Mouse (Mus musculus) midbrain, embryonic 11.5 days (tissue): Measurements from ENCODE around the gene Gcnt2. TPM values are rescaled to one million over a fixed set of nuclear protein-coding genes. Genes with fewer than 3 reads are reported as not detected.
A peak's percentile ranks its signal among the peaks of the same experiment; 100 is the strongest.
"Not testable (repeated sequence)": the region's sequence is repeated elsewhere in the genome, so short reads cannot be mapped to it uniquely, and the experiment has no call there.

ENCODE experiments used
- ATAC-seq: fragments of 200-750 bp; cut with Nextera tagmentation; 2 replicates; pipeline ENCODE4 v1.8.0; 2017; ENCODE audit warnings: moderate TSS enrichment, moderate library complexity; ENCODE audit not compliant: low FRiP score
- DNase-seq: peaks from one replicate; pipeline ENCODE4 v3.0.0; 2015; ENCODE audit warnings: low spot score; ENCODE audit errors: missing footprints
- H3K27ac ChIP-seq: fragments of 300-500 bp; sonication (generic); 2 replicates; pipeline ENCODE4 v1.5.1; 2014; ENCODE audit warnings: low read depth, low read length
- H3K27me3 ChIP-seq: fragments of 300-500 bp; sonication (generic); 2 replicates; pipeline ENCODE4 v1.6.1; 2014; ENCODE audit warnings: mild to moderate bottlenecking, low read length, moderate library complexity, mixed read lengths; ENCODE audit not compliant: control insufficient read depth, insufficient read depth
- H3K36me3 ChIP-seq: fragments of 300-500 bp; sonication (generic); 2 replicates; pipeline ENCODE4 v1.6.1; 2014; ENCODE audit warnings: mild to moderate bottlenecking, low read length, moderate library complexity, mixed read lengths; ENCODE audit not compliant: control insufficient read depth, insufficient read depth
- H3K4me1 ChIP-seq: fragments of 300-500 bp; sonication (generic); 2 replicates; pipeline ENCODE4 v1.6.1; 2014; ENCODE audit warnings: low read length; ENCODE audit not compliant: control insufficient read depth, insufficient read depth
- H3K4me2 ChIP-seq: fragments of 300-500 bp; sonication (generic); 2 replicates; pipeline ENCODE4 v1.6.1; 2014; ENCODE audit warnings: mild to moderate bottlenecking, moderate library complexity
- H3K4me3 ChIP-seq: fragments of 300-500 bp; sonication (generic); 2 replicates; pipeline ENCODE4 v1.5.1; 2014; ENCODE audit warnings: low read depth, low read length
- H3K9ac ChIP-seq: fragments of 300-500 bp; sonication (generic); 2 replicates; pipeline ENCODE4 v1.6.1; 2014; ENCODE audit warnings: low read length
- H3K9me3 ChIP-seq: fragments of 300-500 bp; sonication (generic); 2 replicates; pipeline ENCODE4 v1.6.1; 2016; ENCODE audit warnings: low read length; ENCODE audit not compliant: control insufficient read depth
- WGBS: fragments of 180-500 bp; shearing (Covaris S2); extraction: QIAGEN DNeasy Blood & Tissue Kit; methylation state at CpG from one replicate; pipeline ENCODE4 v1.1.7; 2014; 5-methylcytosine and 5-hydroxymethylcytosine counted together
- polyA plus RNA-seq: library from polyadenylated mRNA; unstranded; fragments of >200 nt; fragmentation: Nextera tagmentation; extraction: Ambion mirVana; gene quantifications from 2 replicates; pipeline ENCODE4 v1.2.1, GENCODE M21; 2014

Gene Gcnt2
- polyA plus RNA-seq, 1 experiment from 2014 or later = 4.0 TPM

- ATAC-seq (peak; percentile 90), DNase-seq (peak; percentile 97)
- H3K27ac ChIP-seq = no peak overlapping the region
- peak overlapping the region; percentile 61 for H3K9ac ChIP-seq
- no peaks in the 10 kb centered on the region for H3K36me3 ChIP-seq
- H3K4me3 ChIP-seq = peak overlapping the region; percentile 42
- peak overlapping the region; percentile 92 for H3K4me2 ChIP-seq
- no peaks in the 10 kb centered on the region for H3K9me3 ChIP-seq
- peaks cover 15% of the 10 kb centered on the region for H3K4me1 ChIP-seq
- WGBS = under 1% methylated on average over 38 of the region's 38 CpGs
- H3K27me3 ChIP-seq = peaks cover 9% of the 10 kb centered on the region
Measured at GRCm38 (mm10) chr13:40917161-40918091, 57.9 kb downstream of the Gcnt2 start.

- H3K27ac ChIP-seq = no peak overlapping the region
- H3K27me3 ChIP-seq = peaks cover 8% of the 10 kb centered on the region
- H3K4me3 ChIP-seq = no peak overlapping the region
- no peak for ATAC-seq
- DNase-seq = no peak
- H3K36me3 ChIP-seq = no peaks in the 10 kb centered on the region
- peaks cover 13% of the 10 kb centered on the region for H3K4me1 ChIP-seq
- no peaks in the 10 kb centered on the region for H3K9me3 ChIP-seq
- no peak overlapping the region for H3K9ac ChIP-seq
- 84% methylated on average over 8 of the region's 8 CpGs for WGBS
- no peak overlapping the region for H3K4me2 ChIP-seq
Measured at GRCm38 (mm10) chr13:40921326-40922059, 61.9 kb downstream of the Gcnt2 start.

GRCm38 (mm10) chr13:40922311-40922877 is 62.8 kb downstream of the Gcnt2 start:
- no peaks in the 10 kb centered on the region for H3K36me3 ChIP-seq
- H3K9ac ChIP-seq = no peak overlapping the region
- no peak overlapping the region for H3K4me2 ChIP-seq
- H3K27ac ChIP-seq = no peak overlapping the region
- WGBS = 82% methylated on average over 11 of the region's 11 CpGs
- peaks cover 8% of the 10 kb centered on the region for H3K4me1 ChIP-seq
- H3K27me3 ChIP-seq = peaks cover 7% of the 10 kb centered on the region
- no peak for ATAC-seq
- no peak for DNase-seq
- no peaks in the 10 kb centered on the region for H3K9me3 ChIP-seq
- H3K4me3 ChIP-seq = no peak overlapping the region

DNA sequence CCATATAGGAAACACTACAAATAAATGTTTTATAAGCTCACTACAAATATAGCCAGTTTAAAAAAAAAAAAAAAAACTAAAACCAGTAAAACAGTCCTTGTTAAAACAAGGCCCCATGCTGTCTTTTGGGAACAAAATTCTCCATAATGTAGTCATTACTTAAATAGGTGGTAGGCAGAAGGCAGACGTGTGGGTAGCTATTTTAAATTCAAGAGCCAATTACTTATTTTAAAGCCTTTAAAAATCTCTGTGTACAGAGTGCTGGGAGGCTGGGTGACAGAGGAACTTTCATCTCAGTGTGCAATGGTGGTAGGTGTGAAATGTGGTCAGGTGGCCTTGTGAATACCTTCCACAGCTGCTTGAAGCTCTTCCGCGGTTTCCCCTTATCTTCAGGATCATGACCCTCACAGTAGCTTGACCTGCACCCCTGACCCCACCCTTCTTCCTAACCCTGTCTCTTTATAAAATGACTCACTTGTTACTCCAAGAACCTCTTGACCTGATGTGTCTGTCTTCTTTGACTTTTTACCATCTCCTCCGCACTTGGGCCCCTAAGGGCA is 64.3 kb downstream of the Gcnt2 start:
- DNase-seq = no peak
- Histone ChIP-seq H3K36me3 (no peaks in the 10 kb centered on the region), H3K9ac (no peak overlapping the region), H3K4me2 (no peak overlapping the region), H3K4me1 (no peaks in the 10 kb centered on the region), H3K27ac (no peak overlapping the region), H3K4me3 (no peak overlapping the region), H3K27me3 (no peaks in the 10 kb centered on the region; the same call in 1 of the 2 replicates), H3K9me3 (no peaks in the 10 kb centered on the region)
- no peak for ATAC-seq
- WGBS = 81% methylated on average over 4 of the region's 4 CpGs

GRCm38 (mm10) chr13:40928192-40928898 is 68.8 kb downstream of the Gcnt2 start:
- Histone ChIP-seq H3K4me3 (no peak overlapping the region), H3K36me3 (no peaks in the 10 kb centered on the region), H3K27ac (no peak overlapping the region), H3K9me3 (no peaks in the 10 kb centered on the region), H3K4me2 (no peak overlapping the region), H3K4me1 (no peaks in the 10 kb centered on the region), H3K9ac (no peak overlapping the region), H3K27me3 (no peaks in the 10 kb centered on the region)
- ATAC-seq (no peak), DNase-seq (no peak)
- 85% methylated on average over 9 of the region's 9 CpGs for WGBS

- H3K27ac ChIP-seq, DNase-seq, H3K36me3 ChIP-seq, H3K4me1 ChIP-seq, H3K9ac ChIP-seq, H3K9me3 ChIP-seq, H3K4me3 ChIP-seq, H3K4me2 ChIP-seq, H3K27me3 ChIP-seq: not testable (repeated sequence)
- ATAC-seq = peak; percentile 42; the same call in 1 of the 2 replicates
- no CpG with 5 or more reads among the region's 2 CpGs for WGBS
Measured at GRCm38 (mm10) chr13:40931871-40932270, 72.3 kb downstream of the Gcnt2 start.

GRCm38 (mm10) chr13:40932573-40932972 is 73.0 kb downstream of the Gcnt2 start:
- Histone ChIP-seq H3K27ac (no peak overlapping the region), H3K4me3 (no peak overlapping the region), H3K4me1 (peaks cover 3% of the 10 kb centered on the region; the same call in 1 of the 2 replicates), H3K9me3 (no peaks in the 10 kb centered on the region; the same call in 1 of the 2 replicates), H3K4me2 (no peak overlapping the region), H3K27me3 (no peaks in the 10 kb centered on the region), H3K9ac (no peak overlapping the region), H3K36me3 (no peaks in the 10 kb centered on the region)
- ATAC-seq (no peak), DNase-seq (no peak)
- 85% methylated on average over 5 of the region's 5 CpGs for WGBS

DNA sequence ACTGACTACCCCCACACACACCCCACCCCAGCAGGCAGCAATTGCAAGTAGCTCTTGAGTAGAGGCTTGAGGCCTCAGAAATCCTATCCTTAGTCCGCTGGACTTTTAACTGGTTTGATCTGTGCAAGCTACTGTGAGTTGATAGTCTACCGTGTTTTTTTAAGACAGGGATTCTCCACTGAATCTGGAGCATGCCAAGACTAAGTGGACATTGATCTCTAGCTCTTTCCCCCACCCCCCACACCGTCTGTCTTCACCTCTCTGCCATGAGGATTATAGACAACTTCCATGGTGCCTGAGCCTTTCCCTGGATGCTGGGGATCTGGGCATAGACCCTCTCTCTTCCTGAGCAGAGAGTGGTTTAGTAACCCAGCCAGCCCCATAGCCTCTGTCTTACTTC is 74.8 kb downstream of the Gcnt2 start:
- Histone ChIP-seq H3K9me3 (no peaks in the 10 kb centered on the region; the same call in 1 of the 2 replicates), H3K27me3 (no peaks in the 10 kb centered on the region), H3K9ac (no peak overlapping the region), H3K4me3 (no peak overlapping the region), H3K36me3 (no peaks in the 10 kb centered on the region), H3K27ac (no peak overlapping the region), H3K4me1 (peaks cover 3% of the 10 kb centered on the region; the same call in 1 of the 2 replicates), H3K4me2 (no peak overlapping the region)
- DNase-seq (no peak), ATAC-seq (no peak)
- WGBS = 79% methylated on average over 3 of the region's 3 CpGs
